Mouse (Mus musculus) limb, embryonic 15.5 days (tissue): ENCODE measurements at regions not wholly inside any gene's neighbourhood (a gene's known extent, or its start where the extent isn't known, plus 50 kb on each side); places are given as distances from the start of the nearest gene placed in this dataset.
A peak's percentile ranks its signal among the peaks of the same experiment; 100 is the strongest.

Experiments used
- ATAC-seq: fragments of 200-750 bp; cut with Nextera tagmentation; 2 replicates; pipeline ENCODE4 v1.8.0; 2017; ENCODE audit warnings: low read depth, moderate TSS enrichment; ENCODE audit not compliant: insufficient number of reproducible peaks, low FRiP score, low TSS enrichment
- H3K27ac ChIP-seq: fragments of 300-500 bp; sonication (generic); 2 replicates; pipeline ENCODE4 v1.5.1; 2015; ENCODE audit warnings: moderate library complexity, mild to moderate bottlenecking, inconsistent platforms
- H3K27me3 ChIP-seq: fragments of 300-500 bp; sonication (generic); 2 replicates; pipeline ENCODE4 v1.6.1; 2015; ENCODE audit warnings: inconsistent platforms
- H3K36me3 ChIP-seq: fragments of 300-500 bp; sonication (generic); 2 replicates; pipeline ENCODE4 v1.6.1; 2015; ENCODE audit warnings: inconsistent platforms
- H3K4me1 ChIP-seq: fragments of 300-500 bp; sonication (generic); 2 replicates; pipeline ENCODE4 v1.6.1; 2015; ENCODE audit warnings: inconsistent platforms
- H3K4me2 ChIP-seq: fragments of 300-500 bp; sonication (generic); 2 replicates; pipeline ENCODE4 v1.6.1; 2015; ENCODE audit warnings: mild to moderate bottlenecking, inconsistent platforms
- H3K4me3 ChIP-seq: fragments of 300-500 bp; sonication (generic); 2 replicates; pipeline ENCODE4 v1.5.1; 2015; ENCODE audit warnings: mild to moderate bottlenecking, inconsistent platforms
- H3K9ac ChIP-seq: fragments of 300-500 bp; sonication (generic); 2 replicates; pipeline ENCODE4 v1.6.1; 2015; ENCODE audit warnings: inconsistent platforms
- H3K9me3 ChIP-seq: fragments of 300-500 bp; sonication (generic); 2 replicates; pipeline ENCODE4 v1.6.1; 2016; ENCODE audit warnings: inconsistent platforms
- WGBS: fragments of 180-500 bp; shearing (Covaris S2); methylation state at CpG from one replicate; pipeline ENCODE4 v1.1.7; 2015; 5-methylcytosine and 5-hydroxymethylcytosine counted together

DNA sequence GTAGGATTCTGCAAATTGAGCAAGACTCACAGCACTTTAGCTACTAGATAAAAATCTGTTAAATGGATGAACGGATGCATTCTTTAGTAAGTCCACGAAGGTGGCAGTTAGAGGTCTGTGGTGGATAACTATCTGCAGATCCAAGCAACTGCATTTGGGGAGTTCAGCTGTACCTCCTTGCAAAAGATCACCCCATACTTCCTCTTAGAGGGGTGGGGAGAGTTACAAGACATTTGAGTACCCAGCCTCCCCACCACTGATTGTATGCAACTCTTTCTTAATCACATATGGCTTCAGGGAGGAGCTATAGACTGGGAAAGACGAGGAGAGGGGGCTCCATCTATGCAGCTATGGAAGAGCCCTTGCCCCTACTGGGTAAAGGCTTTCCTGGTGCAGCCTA lies 144.1 kb downstream of the Postn start:
- Histone ChIP-seq H3K36me3 (no peaks in the 10 kb centered on the region), H3K4me1 (no peaks in the 10 kb centered on the region), H3K4me3 (no peak overlapping the region), H3K9ac (no peak overlapping the region), H3K4me2 (no peak overlapping the region), H3K27me3 (no peaks in the 10 kb centered on the region), H3K27ac (no peak overlapping the region), H3K9me3 (no peaks in the 10 kb centered on the region)
- ATAC-seq = no peak
- WGBS = 67% methylated on average over 3 of the region's 3 CpGs

DNA sequence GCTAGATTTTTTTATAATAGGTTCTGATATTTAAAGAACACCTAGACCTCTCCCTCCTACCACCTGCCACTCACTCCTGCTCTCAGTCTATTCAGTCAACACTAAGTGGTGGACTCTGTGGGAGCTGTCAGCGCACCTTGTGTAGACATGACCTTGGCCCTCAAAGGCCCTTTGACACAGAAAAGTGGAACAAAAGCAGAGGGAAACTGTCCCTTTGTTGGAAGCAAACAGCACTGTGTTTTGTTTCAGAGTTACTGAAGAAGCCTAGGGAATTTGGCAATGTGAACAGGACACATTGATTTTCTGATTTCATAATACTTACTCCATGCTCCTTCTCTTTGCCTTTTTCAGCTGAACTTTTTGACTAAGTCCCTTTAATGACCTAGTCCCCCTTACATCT lies 146.7 kb downstream of the Postn start:
- ATAC-seq = no peak
- 95% methylated on average over 1 of the region's 1 CpGs for WGBS
- no peaks in the 10 kb centered on the region for H3K9me3 ChIP-seq
- H3K4me2 ChIP-seq = no peak overlapping the region
- H3K36me3 ChIP-seq = no peaks in the 10 kb centered on the region
- H3K4me1 ChIP-seq = no peaks in the 10 kb centered on the region
- no peak overlapping the region for H3K4me3 ChIP-seq
- H3K27ac ChIP-seq = no peak overlapping the region
- H3K27me3 ChIP-seq = no peaks in the 10 kb centered on the region
- no peak overlapping the region for H3K9ac ChIP-seq

DNA sequence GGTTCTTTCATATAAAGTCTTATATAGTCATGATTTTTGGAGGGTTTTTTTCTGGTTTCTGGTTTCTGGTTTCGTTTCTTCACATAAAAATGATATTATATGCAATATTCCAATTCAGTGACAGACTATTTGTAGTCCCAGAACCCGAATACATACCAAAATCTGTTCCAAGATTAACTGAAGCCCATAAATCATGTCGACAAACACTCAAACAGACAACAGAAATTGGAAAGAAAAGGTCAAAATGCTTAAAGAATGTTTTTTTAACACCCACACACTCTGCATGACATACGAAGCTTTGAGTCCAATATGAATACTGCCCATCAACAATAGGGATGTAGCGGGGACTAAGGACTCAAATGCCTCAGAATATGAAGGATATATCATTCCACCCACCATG lies 148.0 kb downstream of the Postn start:
- Histone ChIP-seq H3K4me3 (no peak overlapping the region), H3K4me1 (no peaks in the 10 kb centered on the region), H3K27me3 (no peaks in the 10 kb centered on the region), H3K9me3 (no peaks in the 10 kb centered on the region), H3K9ac (no peak overlapping the region), H3K4me2 (no peak overlapping the region), H3K27ac (no peak overlapping the region), H3K36me3 (no peaks in the 10 kb centered on the region)
- WGBS = 68% methylated on average over 5 of the region's 5 CpGs
- no peak for ATAC-seq

DNA sequence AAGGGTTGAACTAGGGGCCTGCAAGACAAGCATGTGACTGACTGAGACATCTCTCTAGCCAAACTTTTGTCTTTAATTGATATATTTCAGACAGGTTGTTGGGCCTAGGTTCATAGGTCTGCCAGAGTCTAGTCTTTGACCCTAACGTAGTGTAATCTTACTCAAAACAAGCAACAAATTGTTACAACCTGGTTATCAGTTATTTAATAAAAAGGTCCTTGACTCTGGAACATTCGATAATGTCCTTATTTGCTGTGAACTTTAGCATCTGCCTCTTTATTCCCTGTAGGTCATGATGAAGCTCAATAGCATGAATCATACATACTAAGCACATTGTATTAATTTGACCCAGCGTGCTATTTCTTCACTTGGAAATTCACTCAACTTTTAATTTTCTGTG lies 156.3 kb downstream of the Postn start:
- no peak for ATAC-seq
- WGBS = 68% methylated on average over 3 of the region's 3 CpGs
- no peaks in the 10 kb centered on the region for H3K4me1 ChIP-seq

DNA sequence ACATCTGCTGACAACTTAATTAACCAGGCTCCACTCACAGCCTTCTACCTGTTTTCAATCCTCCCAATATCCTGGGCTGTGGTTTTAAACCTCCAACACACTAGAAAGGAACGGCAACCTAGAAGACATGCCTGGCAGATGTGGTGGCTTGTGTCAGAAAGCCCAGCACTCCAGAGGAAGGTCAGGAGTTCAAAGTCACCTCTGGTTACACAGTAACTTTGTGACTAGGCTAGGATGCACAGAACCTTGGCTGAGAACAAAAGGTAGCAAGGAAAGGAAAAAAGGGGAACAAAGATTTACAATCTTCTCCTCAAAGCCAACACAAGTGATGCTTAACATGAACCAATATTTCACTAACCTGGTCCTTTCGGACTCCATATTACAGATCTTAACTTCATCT lies 161.8 kb downstream of the Postn start:
- Histone ChIP-seq H3K4me2 (no peak overlapping the region), H3K9me3 (no peaks in the 10 kb centered on the region), H3K4me1 (peaks cover 4% of the 10 kb centered on the region; the same call in 1 of the 2 replicates), H3K9ac (no peak overlapping the region), H3K27ac (no peak overlapping the region), H3K27me3 (no peaks in the 10 kb centered on the region), H3K36me3 (no peaks in the 10 kb centered on the region), H3K4me3 (no peak overlapping the region)
- 79% methylated on average over 2 of the region's 2 CpGs for WGBS
- ATAC-seq = no peak

More for the DNA sequence above, 156.3 kb downstream of the Postn start:
- H3K4me2 ChIP-seq = no peak overlapping the region
- H3K9me3 ChIP-seq = no peaks in the 10 kb centered on the region
- no peak overlapping the region for H3K9ac ChIP-seq
- H3K36me3 ChIP-seq = no peaks in the 10 kb centered on the region
- no peak overlapping the region for H3K4me3 ChIP-seq
- no peaks in the 10 kb centered on the region for H3K27me3 ChIP-seq
- H3K27ac ChIP-seq = no peak overlapping the region

DNA sequence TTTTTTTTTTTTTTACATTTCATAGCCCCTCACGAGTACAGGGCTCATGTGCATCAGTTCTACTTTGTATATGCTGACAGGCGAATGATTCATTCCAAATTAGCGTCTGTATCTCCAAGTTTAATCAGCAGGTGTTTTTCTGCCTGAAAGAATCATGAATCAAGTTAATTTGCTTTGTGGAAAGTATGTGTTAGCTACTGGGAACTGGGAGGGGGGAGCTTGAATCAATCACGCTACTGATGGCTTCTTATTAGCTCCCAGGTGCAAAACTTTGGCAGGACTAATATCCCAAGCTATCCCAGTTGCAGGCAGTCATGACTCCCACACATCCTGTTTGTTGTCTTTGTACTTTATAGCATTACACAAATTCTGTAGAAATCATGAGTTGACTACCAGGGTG lies 165.7 kb downstream of the Postn start:
- no peak for ATAC-seq
- Histone ChIP-seq H3K36me3 (no peaks in the 10 kb centered on the region), H3K4me1 (peaks cover 4% of the 10 kb centered on the region; the same call in 1 of the 2 replicates), H3K27ac (no peak overlapping the region), H3K4me3 (no peak overlapping the region), H3K27me3 (no peaks in the 10 kb centered on the region), H3K9ac (no peak overlapping the region), H3K4me2 (no peak overlapping the region), H3K9me3 (no peaks in the 10 kb centered on the region)
- 58% methylated on average over 4 of the region's 4 CpGs for WGBS

DNA sequence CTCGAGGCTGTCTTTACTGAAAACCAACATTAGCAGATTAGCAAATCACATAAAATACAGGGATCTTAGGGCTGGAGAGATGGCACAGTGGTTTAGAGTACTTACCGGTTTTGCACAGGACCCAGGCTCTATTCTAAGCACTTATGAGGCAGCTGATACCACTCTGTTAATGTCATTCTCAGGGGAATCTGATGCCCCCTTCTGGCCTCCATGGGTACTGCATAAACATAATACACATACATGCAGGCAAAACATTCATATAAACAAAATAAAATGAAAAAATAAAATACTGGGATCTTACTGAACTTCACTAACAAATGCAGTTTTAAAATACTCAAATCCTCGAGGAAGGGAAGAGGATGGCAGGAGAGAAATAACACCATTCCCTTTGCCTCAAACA lies 164.3 kb upstream of the Supt20 start:
- no peaks in the 10 kb centered on the region for H3K27me3 ChIP-seq
- no peak overlapping the region for H3K4me2 ChIP-seq
- no peaks in the 10 kb centered on the region for H3K36me3 ChIP-seq
- no peak overlapping the region for H3K27ac ChIP-seq
- H3K4me1 ChIP-seq = peaks cover 4% of the 10 kb centered on the region; the same call in 1 of the 2 replicates
- no peak for ATAC-seq
- H3K4me3 ChIP-seq = no peak overlapping the region
- H3K9me3 ChIP-seq = no peaks in the 10 kb centered on the region
- 81% methylated on average over 3 of the region's 3 CpGs for WGBS
- H3K9ac ChIP-seq = no peak overlapping the region

DNA sequence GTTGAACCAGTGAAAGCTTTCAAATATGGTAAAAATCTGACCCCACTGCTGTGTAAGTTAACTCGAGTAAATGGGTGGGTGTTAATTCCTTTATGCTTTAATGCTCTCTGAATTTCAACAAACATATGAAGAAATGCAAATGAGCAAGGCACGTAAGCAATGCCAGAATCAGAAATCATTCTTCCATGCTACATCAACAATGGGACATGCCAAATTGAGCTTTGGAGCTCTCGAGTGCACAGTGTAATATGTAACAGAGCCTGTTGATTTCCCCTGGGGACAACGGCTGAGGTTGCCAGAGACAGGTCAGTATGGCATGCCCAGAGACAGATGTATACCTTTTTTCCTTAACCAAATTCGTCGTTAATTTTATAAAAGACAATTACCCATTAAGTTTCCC lies 162.4 kb upstream of the Supt20 start:
- Histone ChIP-seq H3K4me1 (peaks cover 5% of the 10 kb centered on the region; the same call in 1 of the 2 replicates), H3K27me3 (no peaks in the 10 kb centered on the region), H3K9me3 (no peaks in the 10 kb centered on the region), H3K36me3 (no peaks in the 10 kb centered on the region), H3K4me2 (no peak overlapping the region), H3K9ac (no peak overlapping the region), H3K27ac (no peak overlapping the region), H3K4me3 (no peak overlapping the region)
- 62% methylated on average over 6 of the region's 6 CpGs for WGBS
- ATAC-seq = no peak

DNA sequence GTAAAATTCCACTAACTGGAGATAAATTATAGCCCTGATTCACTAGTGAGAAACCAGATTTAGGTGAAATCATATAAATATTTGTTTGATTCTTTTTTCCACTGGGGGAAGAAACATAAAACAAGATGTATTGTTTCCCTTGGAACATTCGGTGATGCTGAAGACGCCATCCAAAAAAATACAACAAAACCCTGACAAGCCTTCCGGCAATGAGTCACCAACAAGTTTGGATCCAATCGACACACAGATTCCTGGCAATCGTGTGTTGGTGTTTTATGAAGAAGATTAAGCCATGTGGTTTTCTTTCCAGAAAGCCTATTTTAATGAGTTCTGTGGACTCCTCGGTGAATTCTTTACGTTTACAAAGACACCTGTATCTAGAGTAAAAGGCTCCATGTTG lies 157.2 kb upstream of the Supt20 start:
- Histone ChIP-seq H3K36me3 (no peaks in the 10 kb centered on the region), H3K4me1 (peaks cover 5% of the 10 kb centered on the region; the same call in 1 of the 2 replicates), H3K4me2 (no peak overlapping the region), H3K27ac (peak overlapping the region; percentile 33; the same call in 1 of the 2 replicates), H3K9me3 (no peaks in the 10 kb centered on the region), H3K27me3 (no peaks in the 10 kb centered on the region), H3K4me3 (no peak overlapping the region), H3K9ac (no peak overlapping the region)
- ATAC-seq = no peak
- 42% methylated on average over 7 of the region's 7 CpGs for WGBS

DNA sequence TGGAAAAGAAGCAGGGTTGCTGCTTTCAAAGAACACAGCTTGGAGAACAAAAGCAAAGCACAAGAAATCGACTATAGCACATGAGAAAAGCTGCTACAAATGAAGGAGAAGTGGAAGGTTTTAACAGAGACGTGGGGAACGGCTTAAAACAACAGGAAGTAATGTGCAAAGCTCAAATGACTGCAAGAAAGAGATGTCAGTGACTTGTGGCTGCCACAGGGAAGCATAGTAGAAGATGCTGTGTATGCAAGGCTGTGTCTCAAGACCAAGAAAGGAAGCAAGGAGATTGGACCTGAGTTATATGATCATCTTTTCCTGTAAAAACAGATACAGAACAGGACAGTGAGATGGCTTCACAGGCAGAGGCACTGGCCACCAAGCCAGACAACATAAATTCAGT lies 154.6 kb upstream of the Supt20 start:
- H3K9me3 ChIP-seq = no peaks in the 10 kb centered on the region
- no peak overlapping the region for H3K27ac ChIP-seq
- H3K4me1 ChIP-seq = peaks cover 15% of the 10 kb centered on the region; the same call in 1 of the 2 replicates
- 26% methylated on average over 3 of the region's 3 CpGs for WGBS
- ATAC-seq = no peak
- no peak overlapping the region for H3K4me3 ChIP-seq
- no peaks in the 10 kb centered on the region for H3K27me3 ChIP-seq
- H3K9ac ChIP-seq = no peak overlapping the region
- no peaks in the 10 kb centered on the region for H3K36me3 ChIP-seq
- H3K4me2 ChIP-seq = no peak overlapping the region

DNA sequence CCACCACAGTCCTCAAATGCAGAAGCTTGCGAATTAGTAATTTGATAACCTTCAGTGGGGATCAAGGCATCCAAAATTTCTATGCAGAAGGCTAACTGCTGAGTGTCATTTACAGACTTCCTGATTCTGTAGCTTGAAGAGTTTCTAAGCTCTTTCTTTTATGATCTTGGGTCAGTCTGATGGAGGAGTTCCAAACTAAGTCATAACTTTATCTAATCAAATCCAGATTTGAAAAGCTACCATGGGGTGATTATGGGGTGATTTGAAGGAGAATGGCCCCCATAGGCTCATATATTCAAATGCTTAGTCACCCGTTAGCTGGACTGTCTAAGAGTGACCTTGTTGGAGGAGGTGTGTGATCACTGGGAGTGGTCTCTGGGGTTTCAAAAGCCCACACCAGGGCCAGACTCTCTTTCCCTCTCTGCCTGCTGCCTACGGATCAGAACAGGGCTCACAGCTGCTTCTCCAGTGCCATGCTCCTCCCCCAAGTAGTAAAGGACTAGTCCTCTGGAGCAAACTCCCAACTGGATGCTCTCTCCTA lies 152.0 kb upstream of the Supt20 start:
- Histone ChIP-seq H3K27me3 (no peaks in the 10 kb centered on the region), H3K9me3 (no peaks in the 10 kb centered on the region), H3K4me1 (peaks cover 13% of the 10 kb centered on the region; the same call in 1 of the 2 replicates), H3K4me3 (no peak overlapping the region), H3K4me2 (no peak overlapping the region), H3K9ac (no peak overlapping the region), H3K36me3 (no peaks in the 10 kb centered on the region), H3K27ac (peak overlapping the region; percentile 70)
- WGBS = 31% methylated on average over 3 of the region's 3 CpGs
- ATAC-seq = peak; percentile 74

DNA sequence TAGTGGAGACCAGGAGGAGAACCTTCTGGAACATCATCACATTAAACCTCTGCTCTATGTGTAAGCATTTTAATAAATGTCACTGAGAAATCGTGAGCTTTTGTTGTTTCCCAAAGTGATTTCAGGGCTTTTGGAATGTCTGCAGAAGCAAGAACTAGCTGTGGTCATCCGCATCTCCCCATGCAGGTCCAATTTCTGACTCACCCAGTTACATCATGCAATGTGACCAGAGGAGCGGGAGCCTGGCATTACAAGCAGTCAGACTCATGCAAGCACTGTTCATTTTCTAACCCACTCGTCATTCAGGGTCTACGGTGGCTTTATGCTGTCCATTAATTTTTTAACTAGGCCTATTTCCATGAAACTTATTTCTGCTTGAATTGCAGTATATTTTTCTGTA lies 151.2 kb upstream of the Supt20 start:
- Histone ChIP-seq H3K4me2 (no peak overlapping the region), H3K9ac (no peak overlapping the region), H3K36me3 (no peaks in the 10 kb centered on the region), H3K9me3 (no peaks in the 10 kb centered on the region), H3K27me3 (no peaks in the 10 kb centered on the region), H3K27ac (peak overlapping the region; percentile 70), H3K4me3 (no peak overlapping the region), H3K4me1 (peaks cover 15% of the 10 kb centered on the region; the same call in 1 of the 2 replicates)
- 65% methylated on average over 5 of the region's 5 CpGs for WGBS
- ATAC-seq = no peak

DNA sequence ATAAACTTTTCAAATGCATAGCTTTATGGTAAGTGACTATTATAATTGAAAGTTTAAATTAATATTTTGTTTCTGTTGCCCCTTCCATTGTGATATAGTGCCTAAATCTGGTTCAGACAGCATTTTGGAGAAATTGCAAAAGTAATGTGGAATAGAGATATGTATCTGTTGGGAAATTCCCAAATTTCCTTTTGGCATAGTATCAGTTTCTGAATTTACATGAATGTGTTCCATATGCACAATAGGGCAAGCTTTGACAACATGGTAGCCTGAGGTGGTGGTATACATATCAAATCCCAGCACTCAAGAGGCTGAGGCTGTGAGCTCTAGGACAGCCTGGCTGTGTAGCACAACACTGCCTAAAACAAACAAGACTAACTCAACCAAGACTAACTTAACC lies 147.2 kb upstream of the Supt20 start:
- ATAC-seq = no peak
- Histone ChIP-seq H3K4me1 (peaks cover 12% of the 10 kb centered on the region; the same call in 1 of the 2 replicates), H3K36me3 (no peaks in the 10 kb centered on the region), H3K9me3 (no peaks in the 10 kb centered on the region), H3K27ac (no peak overlapping the region), H3K9ac (no peak overlapping the region), H3K27me3 (no peaks in the 10 kb centered on the region), H3K4me2 (no peak overlapping the region), H3K4me3 (no peak overlapping the region)
